Mouse (Mus musculus) layer of hippocampus, adult 9-11 months (tissue): ENCODE data around the gene Bhlha15.

Experiments used
- DNase-seq: peaks from one replicate; pipeline ENCODE4 v3.0.0; 2022

Bhlha15 gene

GRCm38 (mm10) chr5:144189950-144190583, at the start of gene Bhlha15:
Gene Bhlha15 (plus strand): TSS chr5:144190286.
- no peak for DNase-seq

GRCm38 (mm10) chr5:144143531-144143930, 46.6 kb upstream of the Bhlha15 start:
- DNase-seq: no peak

- no peak for DNase-seq
These were observed 43.2 kb upstream of the Bhlha15 start for GRCm38 (mm10) chr5:144146898-144147297.

GRCm38 (mm10) chr5:144149530-144149929, 40.6 kb upstream of the Bhlha15 start:
- DNase-seq: no peak

GRCm38 (mm10) chr5:144151270-144151669, 38.8 kb upstream of the Bhlha15 start:
- DNase-seq: no peak

GRCm38 (mm10) chr5:144154528-144154927, 35.6 kb upstream of the Bhlha15 start:
- peak; percentile 54 for DNase-seq

GRCm38 (mm10) chr5:144158604-144159003, 31.5 kb upstream of the Bhlha15 start:
- peak; percentile 29 for DNase-seq

GRCm38 (mm10) chr5:144159137-144159536, 30.9 kb upstream of the Bhlha15 start:
- no peak for DNase-seq

GRCm38 (mm10) chr5:144162080-144162812, 27.8 kb upstream of the Bhlha15 start:
- no peak for DNase-seq

- no peak for DNase-seq
These were observed 27.1 kb upstream of the Bhlha15 start for GRCm38 (mm10) chr5:144162813-144163517.

GRCm38 (mm10) chr5:144165756-144166155, 24.3 kb upstream of the Bhlha15 start:
- DNase-seq: no peak

- peak; percentile 26 for DNase-seq
These were observed 20.7 kb upstream of the Bhlha15 start for GRCm38 (mm10) chr5:144169275-144169975.

GRCm38 (mm10) chr5:144173648-144174047, 16.4 kb upstream of the Bhlha15 start:
- no peak for DNase-seq

- no peak for DNase-seq
These were observed 11.9 kb upstream of the Bhlha15 start for GRCm38 (mm10) chr5:144178216-144178615.

GRCm38 (mm10) chr5:144181249-144181648, 8.8 kb upstream of the Bhlha15 start:
- DNase-seq: no peak

GRCm38 (mm10) chr5:144182542-144183247, 7.4 kb upstream of the Bhlha15 start:
- DNase-seq: no peak

- DNase-seq: no peak
These were observed 6.9 kb upstream of the Bhlha15 start for GRCm38 (mm10) chr5:144183248-144183559.

- DNase-seq: no peak
These were observed 6.3 kb upstream of the Bhlha15 start for GRCm38 (mm10) chr5:144183647-144184335.

GRCm38 (mm10) chr5:144184350-144185045, 5.6 kb upstream of the Bhlha15 start:
- DNase-seq: no peak

GRCm38 (mm10) chr5:144188422-144188821, 1.7 kb upstream of the Bhlha15 start:
- no peak for DNase-seq

- no peak for DNase-seq
These were observed 759 bp upstream of the Bhlha15 start for GRCm38 (mm10) chr5:144189327-144189726.
